Mouse (Mus musculus) stomach, postnatal 0 days (tissue): ENCODE measurements at regions not wholly inside any gene's neighbourhood (a gene's known extent, or its start where the extent isn't known, plus 50 kb on each side); places are given as distances from the start of the nearest gene placed in this dataset.

Experiments
- CTCF ChIP-seq: IDR thresholded peaks from 2 replicates; pipeline ENCODE4 v1.5.1; 2016; ENCODE audit warnings: antibody characterized with exemption, low read depth, mild to moderate bottlenecking, moderate library complexity
- EP300 ChIP-seq: optimal IDR thresholded peaks from 2 replicates; pipeline ENCODE3; 2016; ENCODE audit warnings: antibody characterized with exemption

DNA sequence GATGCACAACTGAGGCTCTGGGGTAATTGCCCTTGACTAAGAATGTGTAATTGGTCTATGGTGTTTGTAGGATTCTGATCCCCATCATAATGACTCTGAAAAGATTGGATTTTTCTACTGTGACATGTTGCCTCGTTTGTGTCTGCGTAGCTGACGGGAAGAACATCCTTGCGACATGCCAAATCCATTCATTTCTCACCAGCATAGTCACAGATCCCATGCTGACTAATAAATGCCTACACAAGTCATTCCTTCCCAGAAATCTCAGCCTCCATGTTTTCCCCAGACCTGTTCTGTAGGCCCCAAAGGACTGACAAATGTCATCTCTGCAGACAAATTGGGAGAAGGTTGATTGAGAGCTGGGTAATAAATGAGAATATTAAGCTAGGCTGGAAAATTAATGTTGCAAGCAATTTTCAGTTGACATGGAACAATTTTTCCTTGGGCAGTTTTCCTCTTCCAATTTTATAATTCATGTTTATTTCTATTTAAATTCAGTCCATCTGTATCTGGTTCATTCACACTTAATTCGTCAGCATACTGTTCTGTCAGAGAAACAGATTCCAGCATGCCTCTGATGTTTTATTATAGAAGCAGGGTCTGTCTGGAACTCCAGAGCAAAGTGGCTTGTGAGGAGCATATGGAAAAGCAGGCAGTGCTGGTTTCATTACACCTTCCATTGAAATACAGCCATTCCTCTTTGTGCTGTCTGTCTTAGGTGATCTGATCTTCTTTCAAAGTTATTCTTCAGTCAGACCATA is 454.0 kb upstream of the Tnc start:
- TF ChIP-seq CTCF (no peak), EP300 (no peak)
